Mouse (Mus musculus) CH12.LX (cell line): ENCODE results near the gene Acot9. TPM values are rescaled to one million over a fixed set of nuclear protein-coding genes. Genes with fewer than 3 reads are reported as not detected.

Experiments
- DNase-seq: peaks from one replicate; pipeline ENCODE4 v3.0.0-alpha.2; 2013; ENCODE audit errors: extremely low read depth
- H3K27ac ChIP-seq: 2 replicates; pipeline ENCODE4 v1.5.1; 2012; ENCODE audit warnings: low read depth, mild to moderate bottlenecking, control low read depth, moderate library complexity; ENCODE audit not compliant: insufficient read depth
- H3K27me3 ChIP-seq: replicated peaks from 2 replicates; pipeline ENCODE3; 2012; ENCODE audit warnings: inconsistent platforms
- H3K36me3 ChIP-seq, 2 experiments: replicated peaks in 1 of 2; 2 replicates each; pipeline versions ENCODE3 to v1.6.1; 2012; ENCODE audit warnings: inconsistent platforms in 1 of 2, low read length in 1 of 2, mild to moderate bottlenecking in 1 of 2, mixed read lengths in 1 of 2, moderate library complexity in 1 of 2; ENCODE audit not compliant: control insufficient read depth in 1 of 2, insufficient read depth in 1 of 2
- H3K4me1 ChIP-seq, 2 experiments: 2 replicates each; pipeline ENCODE4 v1.6.1; 2012; ENCODE audit warnings: inconsistent platforms in 1 of 2, moderate library complexity in 1 of 2; ENCODE audit not compliant: insufficient read depth in 2 of 2, control insufficient read depth in 1 of 2
- H3K4me2 ChIP-seq: 2 replicates; pipeline ENCODE4 v1.6.1; 2012; ENCODE audit warnings: low read depth, mild to moderate bottlenecking, control low read depth; ENCODE audit not compliant: poor library complexity, insufficient read depth, severe bottlenecking
- H3K4me3 ChIP-seq, 3 experiments: fragments of 150-350 bp in 1 of 3; sonication (generic) in 1 of 3; replicated peaks in 1 of 3; 2 replicates each; pipeline versions ENCODE3 to v1.5.1; 2011 to 2012; ENCODE audit warnings: low read depth in 2 of 3, low read length in 2 of 3, mild to moderate bottlenecking in 2 of 3, moderate library complexity in 2 of 3, control low read depth in 1 of 3, improper control_type of control experiment in 1 of 3, inconsistent platforms in 1 of 3, mixed read lengths in 1 of 3; ENCODE audit not compliant: poor library complexity in 1 of 3
- H3K79me2 ChIP-seq: replicated peaks from 2 replicates; pipeline ENCODE4 v1.6.1; 2012; ENCODE audit warnings: mild to moderate bottlenecking, moderate library complexity; ENCODE audit not compliant: control insufficient read depth, poor library complexity, insufficient read depth, severe bottlenecking; ENCODE audit errors: extremely low read depth
- H3K9ac ChIP-seq: 2 replicates; pipeline ENCODE4 v1.6.1; 2012; ENCODE audit warnings: low read depth, mild to moderate bottlenecking, control low read depth, moderate library complexity; ENCODE audit not compliant: insufficient read depth
- H3K9me3 ChIP-seq: replicated peaks from 2 replicates; pipeline ENCODE3; 2012; ENCODE audit warnings: low read length, inconsistent platforms, mixed read lengths
- BHLHE40 ChIP-seq: IDR thresholded peaks from 2 replicates; pipeline ENCODE4 v1.6.1; 2011; ENCODE audit warnings: mild to moderate bottlenecking, low read depth, low read length, improper control_type of control experiment
- CHD1 ChIP-seq: IDR thresholded peaks from 2 replicates; pipeline ENCODE4 v1.6.1; 2012; ENCODE audit warnings: low read depth, low read length, improper control_type of control experiment, inconsistent platforms
- CHD2 ChIP-seq: IDR thresholded peaks from 2 replicates; pipeline ENCODE4 v1.6.1; 2011; ENCODE audit warnings: low read length, improper control_type of control experiment
- CTCF ChIP-seq, 2 experiments: IDR thresholded peaks in 1 of 2; conservative IDR thresholded peaks in 1 of 2; 2 replicates each; pipeline ENCODE4 v1.5.1; 2011 to 2012; ENCODE audit warnings: low read depth in 2 of 2, low read length in 2 of 2, improper control_type of control experiment in 1 of 2, inconsistent platforms in 1 of 2, mild to moderate bottlenecking in 1 of 2, moderate library complexity in 1 of 2
- E2F4 ChIP-seq: IDR thresholded peaks from 2 replicates; pipeline ENCODE4 v1.6.1; 2011; ENCODE audit warnings: low read depth, low read length, improper control_type of control experiment; ENCODE audit not compliant: insufficient replicate concordance
- EP300 ChIP-seq: IDR thresholded peaks from 2 replicates; pipeline ENCODE4 v1.6.1; 2011; ENCODE audit warnings: low read length, improper control_type of control experiment
- GABPA ChIP-seq: IDR thresholded peaks from 2 replicates; pipeline ENCODE4 v1.6.1; 2012; ENCODE audit warnings: low read depth, low read length, improper control_type of control experiment, inconsistent platforms; ENCODE audit not compliant: insufficient replicate concordance
- HCFC1 ChIP-seq: IDR thresholded peaks from 2 replicates; pipeline ENCODE4 v1.6.1; 2012; ENCODE audit warnings: low read depth, mild to moderate bottlenecking, inconsistent platforms, low read length, improper control_type of control experiment
- IRF4 ChIP-seq: IDR thresholded peaks from 2 replicates; pipeline ENCODE4 v1.6.1; 2014; ENCODE audit warnings: low read depth, mild to moderate bottlenecking, inconsistent platforms, low read length, improper control_type of control experiment
- MAX ChIP-seq: IDR thresholded peaks from 2 replicates; pipeline ENCODE4 v1.6.1; 2011; ENCODE audit warnings: low read length, improper control_type of control experiment
- MAZ ChIP-seq: IDR thresholded peaks from 2 replicates; pipeline ENCODE4 v1.6.1; 2012; ENCODE audit warnings: low read depth, mild to moderate bottlenecking, inconsistent platforms, low read length, improper control_type of control experiment, moderate library complexity
- MXI1 ChIP-seq: IDR thresholded peaks from 2 replicates; pipeline ENCODE4 v1.6.1; 2011; ENCODE audit warnings: mild to moderate bottlenecking, low read depth, low read length, improper control_type of control experiment
- MYC ChIP-seq: IDR thresholded peaks from 2 replicates; pipeline ENCODE4 v1.6.1; 2011; ENCODE audit warnings: low read depth, mild to moderate bottlenecking, improper control_type of control experiment, low read length
- NELFE ChIP-seq: IDR thresholded peaks from 2 replicates; pipeline ENCODE4 v1.6.1; 2011; ENCODE audit warnings: low read depth, low read length, improper control_type of control experiment
- NRF1 ChIP-seq: IDR thresholded peaks from 2 replicates; pipeline ENCODE4 v1.6.1; 2014; ENCODE audit warnings: low read depth, mild to moderate bottlenecking, inconsistent platforms, low read length, improper control_type of control experiment, moderate library complexity
- PAX5 ChIP-seq: IDR thresholded peaks from 2 replicates; pipeline ENCODE4 v1.6.1; 2012; ENCODE audit warnings: low read length, inconsistent platforms, mixed read lengths
- POLR2A ChIP-seq: IDR thresholded peaks from 2 replicates; pipeline ENCODE4 v1.6.1; 2011; ENCODE audit warnings: low read depth, mild to moderate bottlenecking, improper control_type of control experiment, low read length
- POLR2AphosphoS2 ChIP-seq: IDR thresholded peaks from 2 replicates; pipeline ENCODE4 v1.6.1; 2011; ENCODE audit warnings: low read depth, low read length, improper control_type of control experiment
- RAD21 ChIP-seq: IDR thresholded peaks from 2 replicates; pipeline ENCODE4 v1.6.1; 2011; ENCODE audit warnings: low read depth, mild to moderate bottlenecking, low read length, improper control_type of control experiment, moderate library complexity
- RCOR1 ChIP-seq: conservative IDR thresholded peaks from 2 replicates; pipeline ENCODE4 v1.6.1; 2012; ENCODE audit warnings: low read depth, mild to moderate bottlenecking, inconsistent platforms, low read length, improper control_type of control experiment
- SIN3A ChIP-seq: IDR thresholded peaks from 2 replicates; pipeline ENCODE4 v1.6.1; 2012; ENCODE audit warnings: low read length, improper control_type of control experiment, inconsistent platforms
- SMC3 ChIP-seq: IDR thresholded peaks from 2 replicates; pipeline ENCODE4 v1.6.1; 2011; ENCODE audit warnings: low read depth, low read length, improper control_type of control experiment
- TBP ChIP-seq: conservative IDR thresholded peaks from 2 replicates; pipeline ENCODE4 v1.6.1; 2011; ENCODE audit warnings: low read depth, low read length, improper control_type of control experiment
- TCF12 ChIP-seq: IDR thresholded peaks from 2 replicates; pipeline ENCODE4 v1.6.1; 2014; ENCODE audit warnings: low read depth, mild to moderate bottlenecking, inconsistent platforms, low read length, improper control_type of control experiment
- UBTF ChIP-seq: IDR thresholded peaks from 2 replicates; pipeline ENCODE4 v1.6.1; 2012; ENCODE audit warnings: low read depth, mild to moderate bottlenecking, inconsistent platforms, low read length, improper control_type of control experiment, moderate library complexity
- USF1 ChIP-seq: IDR thresholded peaks from 2 replicates; pipeline ENCODE4 v1.6.1; 2014; ENCODE audit warnings: low read depth, mild to moderate bottlenecking, inconsistent platforms, low read length, improper control_type of control experiment
- USF2 ChIP-seq: conservative IDR thresholded peaks from 2 replicates; pipeline ENCODE4 v1.6.1; 2011; ENCODE audit warnings: low read depth, low read length, improper control_type of control experiment
- ZC3H11A ChIP-seq: IDR thresholded peaks from 2 replicates; pipeline ENCODE4 v1.6.1; 2012; ENCODE audit warnings: low read depth, mild to moderate bottlenecking, inconsistent platforms, low read length, improper control_type of control experiment
- ZKSCAN1 ChIP-seq: IDR thresholded peaks from 2 replicates; pipeline ENCODE4 v1.6.1; 2012; ENCODE audit warnings: low read depth, inconsistent platforms, low read length, improper control_type of control experiment, borderline replicate concordance
- dilution Hi-C: fragments of 300-500 bp; cut with MboI; formaldehyde crosslinking; loops from 2 replicates; pipeline ENCODE4 v1.14.3; 2020; ENCODE audit warnings: low sequenced_read_pairs; ENCODE audit not compliant: extremely low pct_unique_long_range_greater_than_20kb, extremely low pct_ligation_motif_present
- in situ Hi-C: fragments of 300-500 bp; cut with MboI; formaldehyde crosslinking; loops from 3 replicates; pipeline ENCODE4 v1.14.3; 2019; ENCODE audit warnings: low sequenced_read_pairs, low pct_ligation_motif_present, low pct_unique_long_range_greater_than_20kb, mixed read lengths
- polyA plus RNA-seq: library from polyadenylated mRNA; unstranded; fragments of >175 nt; gene quantifications from 2 replicates; pipeline ENCODE4 v1.2.1, GENCODE M21; 2012; ENCODE audit warnings: low read depth; ENCODE audit not compliant: insufficient read length
- total RNA-seq, 2 experiments: library from RNA; depleted of rRNA; stranded (reverse); fragments of 300-350 nt in 1 of 2; fragments of >200 nt in 1 of 2; gene quantifications; 2 replicates each; pipeline ENCODE4 v1.2.3; 2012 to 2014

The Acot9 gene
- total and polyA plus RNA-seq, 3 experiments = 39.1 to 70.6 (median 46.2) TPM

GRCm38 (mm10) chrX:155318005-155318404 is 55.8 kb downstream of the Acot9 start (continued):
- TF ChIP-seq RCOR1 = no peak

- TF ChIP-seq MAZ (no peak), SMC3 (no peak), GABPA (no peak), MXI1 (no peak), PAX5 (no peak), MAX (no peak), RAD21 (no peak), ZC3H11A (no peak), BHLHE40 (no peak), CTCF (conservative IDR thresholded peaks at IDR 0.05 in 1 of 2, IDR thresholded peaks at IDR 0.05 in 1 of 2; ENCODE audit: low read depth in 2 of 2, low read length in 2 of 2) (no peak), CHD2 (no peak), TBP (no peak)
- dilution Hi-C loops (no loop called here), in situ Hi-C loops (no loop called here)
- peaks cover 2 to 4% of the 10 kb centered on the region in 2 experiments; a peak in 2 of 4 replicates for H3K4me1 ChIP-seq
- peak overlapping the region; percentile 65 to 88 (median 66) for H3K4me3 ChIP-seq
- H3K4me2 ChIP-seq = peak overlapping the region; percentile 50
- DNase-seq = no peak
- peaks cover 9% of the 10 kb centered on the region for H3K79me2 ChIP-seq
- no peaks in the 10 kb centered on the region for H3K27me3 ChIP-seq
- H3K27ac ChIP-seq = no peak overlapping the region
- H3K36me3 ChIP-seq = no peaks in the 10 kb centered on the region
- H3K9ac ChIP-seq = peak overlapping the region; percentile 64
- H3K9me3 ChIP-seq = no peaks in the 10 kb centered on the region
These were observed 75.3 kb downstream of the Acot9 start for GRCm38 (mm10) chrX:155337567-155337904.

DNA sequence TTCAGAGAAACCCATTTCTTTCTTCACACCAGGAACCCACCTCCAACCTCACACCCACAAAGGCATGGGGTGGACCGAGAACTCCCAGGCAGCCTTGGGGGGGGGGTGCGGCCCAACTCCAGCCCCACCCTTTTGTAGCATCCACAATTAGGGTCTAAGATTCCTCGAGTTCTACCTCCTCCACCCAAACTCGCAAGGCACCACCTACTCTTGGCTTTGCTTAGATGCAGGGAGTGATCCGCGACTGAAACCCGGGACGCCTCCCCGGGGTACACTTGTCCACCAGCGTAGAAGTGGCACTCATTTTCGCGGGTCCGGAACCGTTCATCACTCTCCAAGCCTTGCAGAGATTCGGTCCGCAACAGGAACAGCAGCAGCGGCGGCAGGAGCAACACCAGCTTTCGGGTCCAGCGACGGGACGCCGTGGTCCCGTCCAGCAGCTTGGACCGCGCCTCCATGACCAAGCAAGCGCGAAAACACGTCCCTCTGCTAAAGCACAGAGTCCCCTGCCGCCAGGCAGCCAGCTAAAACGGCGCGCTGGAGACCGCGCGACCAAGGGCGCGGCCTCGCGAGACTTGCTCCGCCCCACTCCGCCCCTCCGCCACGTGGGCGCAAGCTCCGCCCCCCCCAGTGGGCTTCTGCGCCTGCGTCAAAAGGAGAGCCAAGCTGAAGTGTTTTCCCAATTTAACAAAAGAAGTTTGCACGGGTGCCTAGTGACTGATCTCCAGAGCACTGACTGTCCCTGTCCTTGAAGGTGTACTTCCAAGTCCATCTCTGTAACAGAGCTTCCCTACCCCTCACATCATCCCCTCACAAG is 75.9 kb downstream of the Acot9 start:
- DNase-seq = peak; percentile 67
- Histone ChIP-seq H3K4me3 (peak overlapping the region; percentile 65 to 88 (median 66)), H3K27ac (peak overlapping the region; percentile 85), H3K27me3 (no peaks in the 10 kb centered on the region), H3K79me2 (peaks cover 9% of the 10 kb centered on the region), H3K4me2 (peak overlapping the region; percentile 38; the same call in 1 of the 2 replicates), H3K9ac (peak overlapping the region; percentile 64), H3K36me3 (no peaks in the 10 kb centered on the region), H3K9me3 (no peaks in the 10 kb centered on the region), H3K4me1 (peaks cover 2 to 4% of the 10 kb centered on the region in 2 experiments; a peak in 2 of 4 replicates)
- dilution Hi-C loops (no loop called here), in situ Hi-C loops (no loop called here)
- peak; percentile 46; the same call in 1 of the 2 replicates for TF ChIP-seq POLR2AphosphoS2
- TF ChIP-seq MYC = peak; percentile 53; the same call in 1 of the 2 replicates
- peak; percentile 97 for TF ChIP-seq CHD2
- no peak for TF ChIP-seq IRF4
- no peak for TF ChIP-seq ZC3H11A
- no peak for TF ChIP-seq CHD1
- no peak for TF ChIP-seq ZKSCAN1
- peak; percentile 42; the same call in 1 of the 2 replicates for TF ChIP-seq USF2
- TF ChIP-seq EP300 = no peak
- peak; percentile 79 for TF ChIP-seq USF1
- peak; percentile 65; the same call in 1 of the 2 replicates for TF ChIP-seq NELFE
- TF ChIP-seq HCFC1 = peak; percentile 50
- TF ChIP-seq MAX = peak; percentile 77
- peak; percentile 51; the same call in 1 of the 2 replicates for TF ChIP-seq E2F4
- peak; percentile 48; the same call in 1 of the 2 replicates for TF ChIP-seq TCF12
- TF ChIP-seq CTCF (conservative IDR thresholded peaks at IDR 0.05 in 1 of 2, IDR thresholded peaks at IDR 0.05 in 1 of 2; ENCODE audit: low read depth in 2 of 2, low read length in 2 of 2) = no peak
- TF ChIP-seq NRF1 = peak; percentile 74
- peak; percentile 26; the same call in 1 of the 2 replicates for TF ChIP-seq MXI1
- no peak for TF ChIP-seq SIN3A
- peak; percentile 83 for TF ChIP-seq POLR2A
- no peak for TF ChIP-seq GABPA
- no peak for TF ChIP-seq UBTF
